Mouse (Mus musculus) right cerebral cortex, postnatal 10 days (tissue): ENCODE measurements around the gene Dok4.

Source experiments
- DNase-seq, 2 experiments: peaks; one replicate each; pipeline ENCODE4 v3.0.0; 2021; ENCODE audit warnings: low spot score in 2 of 2

Dok4 gene

DNA sequence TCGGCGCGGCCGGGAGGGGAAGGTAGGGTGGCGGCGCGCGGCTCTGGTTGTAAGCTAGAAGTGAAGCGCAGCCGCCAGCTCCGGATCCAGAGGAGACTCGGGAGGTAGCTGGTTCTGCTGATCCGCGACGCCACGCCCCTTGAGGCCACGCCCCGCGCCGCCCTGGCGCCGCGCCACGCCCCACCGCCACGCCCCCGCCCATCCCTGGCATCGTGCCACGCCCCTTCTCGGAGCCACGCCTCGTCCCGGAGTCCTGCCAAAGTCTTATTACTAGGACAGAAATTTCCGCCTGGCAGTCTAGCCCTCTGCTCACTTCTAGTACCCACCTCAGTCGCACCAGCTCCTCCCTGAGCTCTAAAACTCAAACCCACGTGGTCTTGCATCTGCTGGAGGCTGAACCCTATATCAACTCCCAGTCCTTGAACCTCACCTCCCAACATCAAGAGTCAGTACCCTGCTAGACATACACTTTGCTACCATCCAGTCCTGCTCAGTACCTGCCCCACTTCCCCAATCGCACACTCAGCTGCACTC, at the start of gene Dok4:
Gene Dok4 (minus strand): TSS at position 134 of the 534 bp plus-strand sequence.
- peak; percentile 76 to 83 for DNase-seq

DNA sequence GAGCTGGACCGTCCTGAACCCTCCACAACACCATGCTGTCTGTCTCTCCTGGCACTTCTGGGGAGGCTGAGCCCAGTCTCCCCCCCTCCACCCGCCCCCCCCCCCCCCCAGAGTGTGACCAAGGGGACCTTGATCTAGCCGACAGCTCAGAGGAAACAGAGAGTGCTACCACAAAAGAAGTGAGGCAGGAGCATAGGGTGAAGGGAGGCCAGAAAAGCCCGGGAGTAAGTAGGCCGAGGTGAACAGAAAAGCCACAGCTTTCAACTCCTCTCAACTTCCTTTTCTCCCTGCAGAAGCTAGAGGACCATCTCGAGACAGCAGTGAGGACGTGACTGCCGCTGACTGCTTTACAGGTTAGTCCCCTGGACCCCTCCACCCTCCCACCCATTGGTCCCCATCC, 47.3 kb upstream of the Dok4 start, which contains the start of gene Adgrg5:
Gene Adgrg5 (plus strand): TSS at position 290 of the 400 bp plus-strand sequence.
- DNase-seq: no peak

DNA sequence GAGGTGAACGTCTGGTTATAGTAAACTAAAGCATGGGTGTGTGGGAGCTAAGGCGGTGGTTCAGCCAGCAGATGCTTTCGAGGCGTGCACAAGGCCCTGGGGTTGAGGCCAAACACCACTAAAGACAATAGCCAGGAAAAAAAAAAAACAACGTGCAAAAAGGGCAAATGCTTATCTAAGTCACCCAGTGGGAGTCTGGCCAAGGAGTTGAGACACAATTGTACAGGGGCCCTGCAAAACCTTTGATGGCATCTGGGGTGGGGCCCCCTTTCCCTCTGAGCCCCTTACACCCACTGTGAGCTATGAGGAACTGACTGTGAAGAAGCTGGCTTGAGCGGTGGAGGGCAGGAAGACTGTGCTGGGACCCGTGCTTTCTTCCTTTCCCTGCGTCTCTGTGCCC, 46.5 kb upstream of the Dok4 start:
- no peak for DNase-seq

GRCm38 (mm10) chr8:94922176-94922575, 46.0 kb upstream of the Dok4 start:
- DNase-seq: no peak

GRCm38 (mm10) chr8:94919256-94919655, 43.1 kb upstream of the Dok4 start:
- no peak for DNase-seq

- DNase-seq: peak in 1 of 2 experiments; percentile 38
Measured at GRCm38 (mm10) chr8:94917851-94918495, 41.8 kb upstream of the Dok4 start, which contains the start of gene Ccdc102a. Gene Ccdc102a, minus strand, starts transcription at chr8:94918098.

DNA sequence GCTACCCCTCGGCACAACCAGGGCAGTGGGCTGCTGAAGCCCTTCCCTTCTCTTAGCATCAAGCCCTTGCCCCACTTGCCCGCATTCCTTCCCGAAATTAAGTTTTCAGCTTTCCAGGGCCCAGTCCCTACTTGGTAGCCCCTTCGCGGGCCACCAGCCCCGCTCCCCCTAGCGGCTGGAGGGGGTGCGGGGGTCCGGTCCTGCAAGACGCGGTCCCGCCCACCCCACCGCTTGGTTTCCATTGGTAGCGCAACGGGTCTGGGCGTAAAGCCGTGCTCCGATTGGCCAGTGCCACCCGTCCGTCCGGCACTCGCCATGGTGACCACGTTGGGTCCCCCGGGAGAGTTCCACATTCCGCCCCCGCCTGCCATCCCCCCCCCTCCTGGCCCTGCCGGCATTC, 41.2 kb upstream of the Dok4 start:
- DNase-seq: peak; percentile 93 to 94

DNA sequence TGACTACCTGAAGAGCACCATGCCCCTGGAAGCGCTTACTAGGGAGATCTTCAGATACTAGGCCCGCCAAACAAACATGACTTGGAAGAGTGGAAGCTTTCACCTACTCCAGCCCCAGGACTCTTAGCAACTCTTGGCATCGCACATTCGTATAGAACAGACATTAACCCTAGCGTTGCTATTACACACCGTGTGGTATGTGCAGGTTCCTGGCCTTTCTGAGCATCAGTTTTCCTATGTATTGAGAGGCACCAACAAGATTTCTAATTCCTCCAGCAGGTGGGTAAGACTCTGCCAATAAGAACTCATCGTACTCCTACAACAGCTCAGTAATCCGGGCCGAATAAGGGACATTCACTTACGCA, 40.8 kb upstream of the Dok4 start:
- no peak for DNase-seq

DNA sequence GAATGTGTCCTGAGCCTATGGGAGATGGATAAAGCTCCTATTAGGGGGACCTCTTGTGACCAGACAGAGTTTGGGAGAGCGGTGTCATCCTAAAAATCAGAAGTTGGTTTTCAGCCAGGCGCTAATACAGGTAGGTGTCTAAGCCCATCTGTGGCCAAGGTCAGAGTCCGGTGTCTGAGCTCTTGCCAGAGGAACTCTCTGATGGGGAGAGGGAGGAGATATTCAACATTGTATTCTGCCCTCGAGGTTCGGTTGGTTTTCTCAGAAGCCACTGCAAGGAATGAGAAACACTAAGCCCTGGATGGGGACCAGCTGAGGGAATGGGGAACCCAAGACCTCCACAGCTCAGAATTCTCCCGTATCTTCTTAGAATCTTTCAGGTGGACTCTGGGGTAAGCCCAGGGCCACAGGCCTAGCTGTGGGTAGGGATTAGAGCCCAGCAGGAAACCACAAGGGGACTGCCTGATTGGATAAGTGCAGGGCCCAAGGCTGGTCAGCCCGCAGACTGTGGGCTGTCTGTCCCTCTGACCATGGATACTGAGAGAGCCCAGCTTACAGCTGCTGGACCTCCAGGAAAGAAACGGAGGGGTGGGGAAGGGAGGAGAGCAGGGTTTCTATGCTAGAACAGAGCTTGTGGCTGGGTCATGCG, 40.3 kb upstream of the Dok4 start:
- DNase-seq: no peak

- peak; percentile 52 to 58 for DNase-seq
Measured at GRCm38 (mm10) chr8:94914701-94915101, 38.6 kb upstream of the Dok4 start.

GRCm38 (mm10) chr8:94914256-94914655, 38.1 kb upstream of the Dok4 start:
- no peak for DNase-seq

DNA sequence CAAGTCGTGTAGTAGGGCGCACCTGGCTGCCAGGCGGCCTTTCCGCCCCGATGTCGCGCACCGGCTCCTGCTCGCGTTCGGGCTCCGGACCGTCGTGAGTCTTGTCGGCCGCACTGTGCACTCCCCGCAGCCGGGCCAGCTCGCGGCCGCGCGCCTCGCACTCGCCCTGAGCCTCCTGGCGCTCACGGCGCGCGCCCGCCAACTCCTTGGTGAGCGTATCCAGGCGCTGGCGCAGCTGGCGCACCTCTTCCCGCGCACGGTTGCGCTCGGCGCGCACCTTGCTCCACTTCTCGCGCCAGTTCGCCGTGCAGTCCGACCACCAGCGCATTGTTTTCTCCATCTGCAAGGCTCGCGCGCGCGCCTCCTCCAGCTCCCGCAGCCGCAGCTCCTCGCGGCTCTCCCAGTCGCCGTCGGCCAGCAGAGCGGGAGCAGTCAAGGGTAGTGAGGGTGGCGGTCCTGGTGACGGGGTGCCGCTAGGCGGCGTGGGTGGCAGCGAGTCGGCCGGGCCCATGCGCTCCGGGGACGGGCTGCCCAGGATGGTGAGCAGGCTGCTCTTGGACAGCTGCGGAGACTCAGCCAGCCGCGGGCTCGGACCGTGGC, 37.0 kb upstream of the Dok4 start:
- peak; percentile 61 to 72 for DNase-seq

DNA sequence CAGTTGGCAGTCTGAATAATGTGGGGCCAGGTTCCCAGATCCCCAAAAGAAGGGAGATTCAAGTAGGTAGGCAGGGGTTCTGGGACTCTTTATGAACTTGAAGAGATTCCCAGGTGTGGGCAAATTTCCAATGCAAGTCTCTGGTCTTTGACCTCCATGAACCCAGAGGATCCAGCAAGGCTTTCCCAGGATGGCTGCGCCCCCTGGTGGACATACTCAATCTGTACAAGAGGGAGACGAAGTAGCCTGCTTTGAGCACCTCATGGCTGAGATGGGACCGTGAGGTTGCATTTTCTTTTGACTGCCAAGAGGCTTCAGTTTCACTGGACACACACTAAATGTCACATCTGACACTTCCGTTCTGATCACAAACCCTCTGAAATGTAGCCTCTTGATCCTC, 32.7 kb upstream of the Dok4 start:
- peak; percentile 63 to 79 for DNase-seq

DNA sequence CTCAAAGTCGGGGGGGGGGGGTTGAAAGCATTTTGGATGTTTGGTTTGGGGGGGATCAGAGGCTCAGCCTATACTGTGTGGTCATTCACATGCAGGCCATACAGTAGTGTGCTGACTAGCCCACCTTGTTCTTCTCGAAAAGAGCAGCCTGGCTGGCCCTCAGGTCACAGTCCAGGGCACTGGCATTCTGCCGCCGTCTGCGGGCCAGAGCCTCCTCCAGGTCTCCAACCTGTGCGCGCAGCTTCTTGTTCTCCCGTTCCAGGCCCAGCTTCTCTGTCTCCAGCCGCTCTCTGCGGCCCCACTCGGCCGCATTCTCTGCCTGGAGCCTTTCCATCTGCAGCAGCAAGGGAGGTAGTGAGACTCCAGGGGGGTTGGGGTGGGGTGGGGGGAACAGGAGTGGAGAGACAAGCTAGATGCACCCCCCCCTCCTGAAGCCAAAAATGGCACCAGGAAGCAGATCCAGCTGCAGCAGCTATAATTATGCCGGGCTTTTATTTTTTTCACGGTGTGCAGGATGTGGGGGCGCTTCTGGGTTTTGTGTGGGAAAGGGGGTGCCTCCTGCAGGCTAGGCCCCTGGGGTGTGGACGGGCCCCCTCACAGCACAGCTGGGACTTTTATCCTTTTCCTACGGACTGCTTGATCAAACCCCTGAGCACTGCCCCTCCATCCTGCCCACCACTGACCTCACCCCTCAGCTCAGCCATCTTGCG, 31.6 kb upstream of the Dok4 start:
- DNase-seq: peak; percentile 44 to 47

DNA sequence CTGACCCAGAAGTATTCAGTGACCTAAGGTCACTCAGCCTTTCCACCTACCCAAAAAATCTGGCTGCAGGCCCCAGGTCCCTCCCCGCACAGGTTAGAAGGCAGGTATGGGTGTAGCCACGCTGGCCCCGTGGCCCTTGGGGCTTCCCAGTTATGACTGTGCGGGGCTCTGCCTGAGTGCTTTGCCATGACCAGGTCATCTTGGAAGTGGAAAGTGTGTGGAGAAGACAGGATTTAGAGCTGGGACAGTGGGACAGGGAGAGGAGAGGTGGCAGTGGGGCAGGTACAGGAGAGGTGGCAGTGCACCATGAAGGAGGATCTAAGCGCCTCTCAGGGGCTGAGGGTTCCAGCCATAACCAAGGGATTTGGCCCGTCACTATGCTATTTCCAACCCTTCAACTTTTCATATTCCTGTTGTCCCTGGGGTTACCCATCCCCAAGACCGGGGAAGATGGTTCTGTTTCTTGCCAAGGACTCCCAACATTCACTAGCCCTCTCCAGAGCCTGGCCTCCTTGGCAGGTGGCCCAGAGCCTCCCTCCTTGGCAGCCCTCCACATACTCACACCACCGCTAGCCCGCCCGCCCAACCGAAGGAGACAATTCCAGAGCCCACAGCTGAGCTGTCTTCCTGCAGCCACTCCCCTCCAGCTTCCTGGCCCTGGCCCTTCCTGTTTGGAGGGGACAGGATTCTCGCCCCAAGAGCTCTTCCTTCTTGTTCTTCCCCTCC, 28.5 kb upstream of the Dok4 start:
- peak; percentile 83 to 86 for DNase-seq

GRCm38 (mm10) chr8:94903709-94904108, 27.6 kb upstream of the Dok4 start:
- DNase-seq: no peak

GRCm38 (mm10) chr8:94901031-94901430, 24.9 kb upstream of the Dok4 start:
- DNase-seq: no peak

GRCm38 (mm10) chr8:94900617-94901016, 24.5 kb upstream of the Dok4 start:
- DNase-seq: no peak

- no peak for DNase-seq
Measured at GRCm38 (mm10) chr8:94899262-94899661, 23.1 kb upstream of the Dok4 start.

- DNase-seq: no peak
Measured at GRCm38 (mm10) chr8:94892917-94893316, 16.8 kb upstream of the Dok4 start.

DNA sequence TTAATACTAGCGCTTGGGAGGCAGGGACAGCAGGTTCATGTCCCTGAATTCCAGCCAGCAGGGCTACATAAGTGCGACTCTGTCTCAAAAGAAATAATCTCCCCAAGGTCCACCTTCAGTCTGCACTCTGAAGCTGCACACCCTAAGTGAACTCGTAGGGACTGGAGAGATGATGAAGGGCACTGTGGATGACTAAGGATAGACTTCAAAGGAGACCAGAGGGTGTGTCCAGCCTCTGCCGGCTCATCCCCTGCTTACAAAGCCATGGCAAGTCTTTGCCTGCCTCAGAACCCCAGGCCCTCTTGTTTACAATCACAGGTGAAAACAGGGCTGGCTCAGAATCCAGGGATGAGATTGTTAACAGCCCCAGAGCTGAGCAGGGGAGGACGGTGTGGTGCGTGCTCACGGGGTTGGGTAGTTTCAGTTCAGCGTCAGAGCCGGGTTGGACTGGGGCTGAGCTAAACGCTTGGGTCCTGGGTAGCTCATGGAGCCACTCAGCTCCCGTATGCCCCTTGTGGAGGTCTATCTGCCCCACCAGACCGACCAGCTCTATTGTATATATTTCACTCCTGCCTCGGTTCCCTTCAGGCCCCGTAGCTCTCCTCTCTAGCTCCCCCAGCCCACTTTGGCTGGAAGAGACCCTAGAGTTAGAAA, 12.4 kb upstream of the Dok4 start:
- DNase-seq: no peak
